Mouse (Mus musculus): ENCODE results near the gene Mvb12a.
"Not testable (repeated sequence)": the region's sequence is repeated elsewhere in the genome, so short reads cannot be mapped to it uniquely, and the experiment has no call there.

DNA sequence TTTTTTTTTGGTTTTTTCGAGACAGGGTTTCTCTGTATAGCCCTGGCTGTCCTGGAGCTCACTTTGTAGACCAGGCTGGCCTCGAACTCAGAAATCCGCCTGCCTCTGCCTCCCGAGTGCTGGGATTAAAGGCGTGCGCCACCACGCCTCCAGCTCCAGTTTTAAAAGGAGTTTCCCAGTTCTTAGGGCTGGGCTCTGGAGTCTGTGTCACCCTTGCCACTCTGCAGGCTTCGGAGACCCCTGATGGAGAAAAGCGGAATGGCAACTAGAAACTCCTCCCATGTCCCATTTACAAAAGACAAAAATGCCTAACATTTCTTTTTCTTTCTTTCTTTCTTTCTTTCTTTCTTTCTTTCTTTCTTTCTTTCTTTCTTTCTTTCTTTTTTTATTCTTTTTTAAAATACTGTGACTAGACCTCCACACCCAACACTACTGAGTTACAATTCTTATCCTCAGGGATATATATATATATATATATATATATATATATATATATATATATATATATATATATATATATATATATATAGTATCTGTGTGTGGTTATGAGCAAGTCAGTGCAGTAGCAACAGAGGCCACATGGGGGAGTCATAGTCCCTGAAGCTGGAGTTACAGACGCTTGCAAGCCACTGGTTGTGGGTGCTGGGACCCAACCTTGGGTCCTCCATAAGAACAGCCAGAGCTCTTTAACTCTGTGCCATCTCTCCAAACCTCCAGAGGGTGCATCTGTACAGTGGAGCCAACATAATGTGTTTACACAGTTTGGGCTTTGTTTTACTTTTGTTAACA, 23.5 kb upstream of the Mvb12a start:
- peak; percentile 58 for TF ChIP-seq CTCF (IDR thresholded peaks at IDR 0.05; ENCODE audit: extremely low read depth, insufficient read depth, low read length)
- not testable (repeated sequence) for TF ChIP-seq POLR2A (IDR thresholded peaks at IDR 0.05; ENCODE audit: extremely low read depth, insufficient read depth, low read length)
